Mouse (Mus musculus) forebrain, embryonic 11.5 days (tissue): ENCODE data around the gene Rhbg. TPM values are rescaled to one million over a fixed set of nuclear protein-coding genes. Genes with fewer than 3 reads are reported as not detected.

ENCODE experiments used
- ATAC-seq: fragments of 200-750 bp; cut with Nextera tagmentation; replicated peaks from 2 replicates; pipeline ENCODE4 v1.8.0; 2017; ENCODE audit warnings: moderate TSS enrichment; ENCODE audit not compliant: low FRiP score
- DNase-seq: peaks from one replicate; pipeline ENCODE4 v3.0.0-alpha.2; 2017; ENCODE audit warnings: low spot score
- H3K27ac ChIP-seq: fragments of 300-500 bp; sonication (generic); 2 replicates; pipeline ENCODE4 v1.5.1; 2014; ENCODE audit warnings: low read depth, low read length
- H3K27me3 ChIP-seq: fragments of 300-500 bp; sonication (generic); 2 replicates; pipeline ENCODE4 v1.6.1; 2014; ENCODE audit warnings: mild to moderate bottlenecking, low read length, mixed read lengths; ENCODE audit not compliant: control insufficient read depth, insufficient read depth
- H3K36me3 ChIP-seq: fragments of 300-500 bp; sonication (generic); 2 replicates; pipeline ENCODE4 v1.6.1; 2014; ENCODE audit warnings: mild to moderate bottlenecking, low read length, moderate library complexity, mixed read lengths; ENCODE audit not compliant: control insufficient read depth, insufficient read depth
- H3K4me1 ChIP-seq: fragments of 300-500 bp; sonication (generic); replicated peaks from 2 replicates; pipeline ENCODE4 v1.6.1; 2014; ENCODE audit warnings: low read length, mixed read lengths; ENCODE audit not compliant: control insufficient read depth, insufficient read depth
- H3K4me2 ChIP-seq: fragments of 300-500 bp; sonication (generic); 2 replicates; pipeline ENCODE4 v1.6.1; 2014; ENCODE audit warnings: low read depth, mild to moderate bottlenecking, low read length, moderate library complexity, mixed read lengths; ENCODE audit not compliant: severe bottlenecking
- H3K4me3 ChIP-seq: fragments of 300-500 bp; sonication (generic); 2 replicates; pipeline ENCODE4 v1.5.1; 2014; ENCODE audit warnings: low read depth, low read length
- H3K9ac ChIP-seq: fragments of 300-500 bp; sonication (generic); 2 replicates; pipeline ENCODE4 v1.6.1; 2014; ENCODE audit warnings: low read length
- H3K9me3 ChIP-seq: fragments of 300-500 bp; sonication (generic); 2 replicates; pipeline ENCODE4 v1.6.1; 2016; ENCODE audit warnings: low read length, mixed read lengths; ENCODE audit not compliant: control insufficient read depth
- WGBS: fragments of 180-500 bp; shearing (Covaris S2); extraction: QIAGEN DNeasy Blood & Tissue Kit; methylation state at CpG from one replicate; pipeline ENCODE4 v1.1.7; 2014; 5-methylcytosine and 5-hydroxymethylcytosine counted together
- polyA plus RNA-seq: library from polyadenylated mRNA; unstranded; fragments of >200 nt; fragmentation: Nextera tagmentation; extraction: Ambion mirVana; gene quantifications from 2 replicates; pipeline ENCODE4 v1.2.1, GENCODE M21; 2014

Rhbg gene
- polyA plus RNA-seq, 1 experiment from 2014 or later, result not detected

DNA sequence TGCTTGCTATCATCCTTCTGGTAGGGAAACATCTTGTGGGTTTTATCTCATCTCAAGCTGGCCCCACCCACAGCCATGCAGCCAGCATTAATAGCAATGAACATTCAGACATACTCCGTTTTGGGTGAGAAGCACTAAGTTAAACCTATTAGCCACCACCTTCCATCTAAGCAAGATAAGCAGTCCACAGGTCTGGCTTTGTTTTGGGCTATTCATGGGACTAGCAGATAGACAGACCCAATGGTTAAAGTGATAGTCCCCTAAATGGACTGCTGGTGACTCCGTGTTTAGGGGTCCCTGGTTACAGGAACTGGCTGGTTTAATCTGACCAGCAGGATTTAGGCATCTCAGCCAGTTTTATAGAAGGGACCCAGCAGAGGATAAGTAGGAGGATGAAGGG lies 41.5 kb downstream of the Rhbg start:
- Histone ChIP-seq H3K27ac (peak overlapping the region; percentile 99), H3K9me3 (no peaks in the 10 kb centered on the region), H3K4me3 (peak overlapping the region; percentile 63), H3K36me3 (no peaks in the 10 kb centered on the region; the same call in 1 of the 2 replicates), H3K9ac (peak overlapping the region; percentile 95), H3K4me2 (peak overlapping the region; percentile 79), H3K27me3 (peaks cover 36% of the 10 kb centered on the region), H3K4me1 (peaks cover 15% of the 10 kb centered on the region)
- no peak for ATAC-seq
- DNase-seq, result no peak
- WGBS, result 6% methylated on average over 2 of the region's 2 CpGs

DNA sequence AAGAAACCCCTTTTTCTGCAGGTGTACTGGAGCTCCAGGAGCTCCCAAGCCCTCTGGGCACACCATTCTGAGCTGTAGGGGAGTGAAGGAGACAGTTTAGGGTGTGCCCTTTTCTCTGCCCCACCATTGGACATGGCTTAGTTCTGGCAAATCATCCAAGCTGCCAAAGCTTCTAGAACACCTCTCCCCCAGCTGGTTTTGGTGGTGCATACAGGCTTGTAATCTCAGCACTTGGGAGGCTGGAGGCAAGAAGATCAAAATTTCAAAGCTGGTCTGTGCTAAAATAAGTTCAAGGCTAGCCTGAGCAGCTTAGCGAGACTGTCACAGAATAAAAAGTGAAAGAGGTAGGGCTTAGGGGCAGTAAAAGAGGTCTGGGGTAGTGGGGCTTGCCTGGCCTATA lies 42.2 kb downstream of the Rhbg start:
- H3K4me2 ChIP-seq, result peak overlapping the region; percentile 79
- no peaks in the 10 kb centered on the region for H3K9me3 ChIP-seq
- 5% methylated on average over 1 of the region's 1 CpGs for WGBS
- H3K27me3 ChIP-seq, result peaks cover 35% of the 10 kb centered on the region
- no peaks in the 10 kb centered on the region; the same call in 1 of the 2 replicates for H3K36me3 ChIP-seq
- DNase-seq (peak; percentile 47), ATAC-seq (no peak)
- peak overlapping the region; percentile 95 for H3K9ac ChIP-seq
- H3K4me1 ChIP-seq, result peaks cover 15% of the 10 kb centered on the region
- H3K27ac ChIP-seq, result peak overlapping the region; percentile 99
- peak overlapping the region; percentile 63 for H3K4me3 ChIP-seq

DNA sequence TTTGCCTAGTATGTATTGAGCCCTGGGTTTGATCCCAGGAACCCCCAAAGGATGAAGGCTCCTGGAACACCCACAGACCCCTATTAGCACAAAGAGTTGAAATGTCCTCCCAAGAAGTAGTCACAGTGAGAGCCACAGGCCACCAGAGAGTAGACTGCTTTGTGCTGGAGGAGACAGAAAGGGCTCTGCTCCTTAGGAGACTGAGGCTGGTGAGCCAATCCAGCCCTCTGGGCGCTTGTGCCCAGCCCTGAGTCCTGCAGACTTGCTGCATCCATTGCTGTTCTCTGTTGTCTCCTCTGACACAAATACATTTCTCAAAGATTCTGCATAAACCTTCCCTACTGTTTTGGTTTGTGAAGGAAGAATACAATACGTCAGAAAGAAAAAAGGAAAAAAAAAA lies 43.6 kb downstream of the Rhbg start:
- no peaks in the 10 kb centered on the region; the same call in 1 of the 2 replicates for H3K36me3 ChIP-seq
- DNase-seq (peak; percentile 52), ATAC-seq (no peak)
- H3K9ac ChIP-seq, result peak overlapping the region; percentile 95
- H3K4me2 ChIP-seq, result peak overlapping the region; percentile 79
- peak overlapping the region; percentile 99 for H3K27ac ChIP-seq
- H3K4me3 ChIP-seq, result peak overlapping the region; percentile 63
- H3K9me3 ChIP-seq, result no peaks in the 10 kb centered on the region
- H3K27me3 ChIP-seq, result peaks cover 31% of the 10 kb centered on the region
- 14% methylated on average over 2 of the region's 2 CpGs for WGBS
- peaks cover 15% of the 10 kb centered on the region for H3K4me1 ChIP-seq

DNA sequence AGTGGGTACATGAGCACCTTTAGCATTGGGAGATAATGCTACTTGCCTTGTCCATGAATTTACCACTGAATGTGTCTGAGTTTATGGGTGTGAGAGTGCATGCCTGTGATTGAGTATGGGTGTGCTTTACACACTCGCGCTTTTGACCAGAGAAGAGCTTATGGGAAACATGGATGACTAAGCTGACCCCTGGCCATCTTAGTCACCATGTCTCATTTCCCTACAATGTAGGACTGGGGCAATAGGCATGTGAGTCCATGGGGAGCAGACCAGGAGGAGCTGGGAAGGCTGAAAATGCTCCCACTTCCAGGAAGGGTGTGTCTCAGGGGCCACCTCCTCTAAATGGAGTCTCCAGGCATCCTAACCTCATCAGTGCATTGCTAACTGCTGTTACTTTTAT lies 44.4 kb downstream of the Rhbg start:
- ATAC-seq (no peak), DNase-seq (peak; percentile 49)
- WGBS, result 22% methylated on average over 2 of the region's 2 CpGs
- no peaks in the 10 kb centered on the region for H3K9me3 ChIP-seq
- peaks cover 29% of the 10 kb centered on the region for H3K27me3 ChIP-seq
- H3K9ac ChIP-seq, result peak overlapping the region; percentile 95
- peak overlapping the region; percentile 63 for H3K4me3 ChIP-seq
- no peaks in the 10 kb centered on the region; the same call in 1 of the 2 replicates for H3K36me3 ChIP-seq
- H3K27ac ChIP-seq, result peak overlapping the region; percentile 99
- peak overlapping the region; percentile 79 for H3K4me2 ChIP-seq
- peaks cover 15% of the 10 kb centered on the region for H3K4me1 ChIP-seq

DNA sequence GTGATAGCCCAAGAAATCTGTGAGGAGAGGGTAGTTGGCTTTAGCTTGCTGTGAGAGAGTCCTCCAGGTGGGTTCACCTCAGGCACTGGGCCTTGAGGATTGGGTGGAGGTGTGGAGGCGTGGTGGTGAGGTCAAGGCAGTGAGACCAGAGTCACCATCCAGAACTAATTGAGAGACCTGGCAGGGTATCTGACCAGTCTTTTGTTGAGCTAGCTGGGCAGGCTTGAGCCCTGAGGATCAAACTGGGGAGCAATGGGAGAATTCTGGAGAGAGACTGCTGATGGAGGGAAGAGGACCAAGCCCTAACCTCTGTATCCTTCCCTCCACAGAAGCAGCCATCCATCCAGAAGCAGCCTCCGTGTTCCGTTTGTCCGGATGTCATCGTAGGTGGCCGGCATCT lies 45.2 kb downstream of the Rhbg start:
- Histone ChIP-seq H3K9ac (peak overlapping the region; percentile 95), H3K9me3 (no peaks in the 10 kb centered on the region), H3K27ac (peak overlapping the region; percentile 99), H3K27me3 (peaks cover 24% of the 10 kb centered on the region), H3K36me3 (no peaks in the 10 kb centered on the region; the same call in 1 of the 2 replicates), H3K4me3 (peak overlapping the region; percentile 63), H3K4me1 (peaks cover 12% of the 10 kb centered on the region), H3K4me2 (peak overlapping the region; percentile 79)
- ATAC-seq, result no peak
- peak; percentile 55 for DNase-seq
- 2% methylated on average over 6 of the region's 6 CpGs for WGBS

DNA sequence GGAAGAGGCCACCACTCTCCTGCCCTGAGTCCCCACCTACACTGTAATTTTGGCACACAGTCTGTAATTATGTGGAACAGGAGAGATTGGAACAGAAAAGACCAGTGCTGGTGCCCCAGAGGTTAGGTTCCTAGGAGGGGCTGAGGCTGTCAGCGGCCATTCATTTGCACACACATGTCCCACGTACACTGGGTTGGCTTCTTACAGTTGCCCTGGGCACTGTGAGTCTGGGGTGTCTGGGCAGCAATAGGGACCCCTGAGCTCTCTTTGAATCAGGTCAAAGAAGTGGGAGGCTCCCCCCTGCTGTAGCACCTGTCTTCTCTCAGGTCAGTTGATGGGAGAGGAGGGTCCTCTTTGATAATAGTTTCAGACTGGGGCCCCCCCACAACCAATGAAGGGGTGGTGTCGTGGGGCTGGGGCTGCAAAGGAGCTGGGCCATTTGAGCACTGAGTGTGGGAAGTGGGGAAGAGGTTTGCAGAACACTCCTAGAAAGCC lies 46.2 kb downstream of the Rhbg start:
- H3K36me3 ChIP-seq, result no peaks in the 10 kb centered on the region; the same call in 1 of the 2 replicates
- H3K4me3 ChIP-seq, result peak overlapping the region; percentile 63
- H3K4me2 ChIP-seq, result peak overlapping the region; percentile 79
- H3K9me3 ChIP-seq, result no peaks in the 10 kb centered on the region
- WGBS, result 0% methylated on average over 3 of the region's 3 CpGs
- peak overlapping the region; percentile 99 for H3K27ac ChIP-seq
- DNase-seq (peak; percentile 54), ATAC-seq (no peak)
- peaks cover 20% of the 10 kb centered on the region for H3K27me3 ChIP-seq
- peaks cover 20% of the 10 kb centered on the region for H3K4me1 ChIP-seq
- peak overlapping the region; percentile 95 for H3K9ac ChIP-seq

DNA sequence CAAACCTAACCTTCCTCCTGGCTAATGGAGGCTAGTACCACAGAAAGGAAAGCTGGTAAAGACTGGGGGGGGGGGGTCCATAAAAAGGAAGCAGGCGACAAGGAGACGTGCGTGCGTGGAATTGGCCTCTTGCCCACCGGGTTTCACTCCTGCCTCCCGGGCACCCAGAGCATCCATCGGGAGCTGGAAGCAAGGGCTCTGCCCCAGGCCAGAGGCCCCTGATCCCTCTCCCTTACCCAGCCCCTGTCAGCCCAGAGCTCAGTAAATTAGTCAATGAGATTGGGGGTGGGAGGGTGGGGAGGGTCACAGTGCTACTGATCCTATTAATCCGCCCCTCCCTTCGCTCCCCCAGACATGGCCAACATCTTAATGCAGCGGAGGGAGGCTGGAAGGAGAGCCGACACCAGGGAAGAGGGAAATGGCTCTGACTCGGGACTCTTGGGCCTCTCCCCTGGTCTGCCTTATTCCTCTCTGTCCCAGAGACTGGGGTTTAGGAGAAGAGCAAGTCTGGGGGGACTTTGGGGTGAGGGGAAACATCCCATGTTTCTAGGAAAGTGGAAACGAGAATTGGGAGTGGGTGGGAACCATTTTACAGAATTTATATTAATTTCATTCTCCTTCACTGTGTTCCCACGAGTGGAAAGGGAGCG lies 46.9 kb downstream of the Rhbg start:
- H3K4me3 ChIP-seq, result peak overlapping the region; percentile 63
- no peaks in the 10 kb centered on the region for H3K9me3 ChIP-seq
- H3K27me3 ChIP-seq, result peaks cover 21% of the 10 kb centered on the region
- ATAC-seq (no peak), DNase-seq (peak; percentile 63)
- H3K36me3 ChIP-seq, result no peaks in the 10 kb centered on the region; the same call in 1 of the 2 replicates
- H3K4me1 ChIP-seq, result peaks cover 26% of the 10 kb centered on the region
- H3K9ac ChIP-seq, result peak overlapping the region; percentile 95
- WGBS, result 2% methylated on average over 11 of the region's 15 CpGs
- H3K27ac ChIP-seq, result peak overlapping the region; percentile 99
- H3K4me2 ChIP-seq, result peak overlapping the region; percentile 79

DNA sequence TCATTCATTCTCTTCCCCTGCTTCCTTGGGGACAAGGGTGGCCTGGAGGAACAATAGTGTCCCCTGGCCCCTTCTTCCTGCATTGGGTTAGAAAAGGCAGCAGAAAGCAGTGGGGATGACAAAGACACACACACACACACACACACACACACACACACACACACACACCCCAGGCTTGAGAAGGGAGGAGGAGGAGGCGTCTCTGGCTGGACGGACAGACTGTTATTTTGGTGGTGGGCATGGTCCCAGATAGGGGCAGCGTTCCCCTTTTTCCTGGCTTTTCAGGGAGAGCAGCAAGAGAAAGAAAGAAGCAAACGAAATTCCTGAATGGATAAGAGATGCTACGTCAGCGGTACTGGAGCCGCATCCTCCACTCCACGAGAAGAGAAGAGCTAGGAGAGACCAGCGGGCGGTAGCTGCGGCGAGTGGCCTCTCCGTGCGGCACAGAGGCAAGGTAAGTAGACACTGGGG lies 47.6 kb downstream of the Rhbg start:
- peak overlapping the region; percentile 63 for H3K4me3 ChIP-seq
- H3K27me3 ChIP-seq, result peaks cover 22% of the 10 kb centered on the region
- peak overlapping the region; percentile 95 for H3K9ac ChIP-seq
- H3K36me3 ChIP-seq, result no peaks in the 10 kb centered on the region; the same call in 1 of the 2 replicates
- ATAC-seq (peak; percentile 8), DNase-seq (peak; percentile 79)
- peaks cover 31% of the 10 kb centered on the region for H3K4me1 ChIP-seq
- peak overlapping the region; percentile 99 for H3K27ac ChIP-seq
- peak overlapping the region; percentile 79 for H3K4me2 ChIP-seq
- H3K9me3 ChIP-seq, result no peaks in the 10 kb centered on the region
- 0% methylated on average over 14 of the region's 14 CpGs for WGBS
